ENCODE assay signal across 8 mouse cellular contexts in the genomic region with DNA sequence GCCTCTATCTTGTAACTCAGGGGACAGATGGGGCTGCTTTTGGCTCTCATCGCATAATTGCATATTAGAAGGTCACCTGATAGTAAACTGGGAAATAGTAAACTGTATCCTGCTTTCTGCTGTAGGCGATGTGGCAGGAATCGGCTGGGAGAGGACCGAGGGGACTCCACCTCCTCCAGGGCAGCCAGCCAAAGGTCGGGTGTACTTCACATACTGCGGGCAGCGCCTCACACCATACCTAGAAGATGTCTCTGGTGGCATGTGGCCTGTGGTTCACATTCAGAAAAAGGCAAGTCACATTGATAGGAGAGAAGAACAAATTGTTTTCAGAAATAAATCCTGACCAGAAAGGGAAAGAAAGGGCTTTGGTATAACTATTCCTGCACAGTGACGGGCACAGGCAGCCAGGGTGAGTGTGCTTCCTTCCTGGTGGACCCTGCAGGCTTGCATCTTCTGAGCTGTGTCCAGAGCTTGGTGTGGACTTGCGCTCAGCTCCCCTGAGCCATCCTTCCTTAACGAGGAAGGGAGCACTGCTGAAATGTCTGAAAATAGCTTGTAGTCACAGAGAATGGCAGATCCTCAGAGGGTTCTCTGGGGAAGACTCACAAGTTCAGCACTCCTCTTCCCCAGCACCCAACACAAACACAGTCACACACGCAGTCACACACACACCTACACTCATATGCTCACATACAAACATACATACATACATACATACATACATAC. TPM values are rescaled to one million over a fixed set of nuclear protein-coding genes. Genes with fewer than 3 reads are reported as not detected.
DNase-seq lines count a peak whose midpoint lies in the region; ATAC-seq and TF ChIP-seq lines count a peak whose summit lies in the region.
"Had no signal": no experiment of that assay in that cellular context is flagged by ENCODE, and none has a peak within 500 bp of the region (broad histone marks: within the 10 kb centered on the region; RNA-seq: fewer than 3 reads in every experiment).

No protein-coding gene starts in this region.

- H3K4me3 ChIP-seq in ES-Bruce4 (ENCODE audit: low read depth, low read length) = peak overlapping the region; percentile 62
- peak overlapping the region; percentile 64 for H3K4me3 ChIP-seq in bone marrow macrophage, adult 2 months (ENCODE audit: insufficient read depth, low read length)
- H3K4me3 ChIP-seq in limb, embryonic 10.5 days = peak overlapping the region; percentile 35
- peak overlapping the region; percentile 15; the same call in 1 of the 2 replicates for H3K4me3 ChIP-seq in midbrain, embryonic 12.5 days
- H3K4me3 ChIP-seq: erythroblast, embryonic 14.5 days had no signal

- WGBS in limb, embryonic 10.5 days = 86% methylated on average over 11 of the region's 11 CpGs
- WGBS in midbrain, embryonic 12.5 days = 86% methylated on average over 11 of the region's 11 CpGs

- intact Hi-C loops in heart, postnatal 36 days (cut with DNase I) = no loop called here

- H3K27ac ChIP-seq in ES-Bruce4 (ENCODE audit: insufficient read depth, low read length) = peak overlapping the region; percentile 21; the same call in 1 of the 2 replicates
- H3K27ac ChIP-seq in bone marrow macrophage, adult 2 months (ENCODE audit: insufficient read depth, low read depth, low read length) = peak overlapping the region; percentile 72
- peak overlapping the region; percentile 75 for H3K27ac ChIP-seq in limb, embryonic 10.5 days
- no peak overlapping the region for H3K27ac ChIP-seq in midbrain, embryonic 12.5 days (replicated peaks)

- H3K9ac ChIP-seq in ES-Bruce4 (ENCODE audit: low read depth, poor library complexity, severe bottlenecking) = peak overlapping the region; percentile 59
- no peak overlapping the region for H3K9ac ChIP-seq in midbrain, embryonic 12.5 days (replicated peaks)

- H3K4me1 ChIP-seq in ES-Bruce4 (ENCODE audit: control insufficient read depth, insufficient read depth, low read length) = no peaks in the 10 kb centered on the region
- peaks cover 15% of the 10 kb centered on the region for H3K4me1 ChIP-seq in bone marrow macrophage, adult 2 months (ENCODE audit: control insufficient read depth, insufficient read depth, low read length)
- H3K4me1 ChIP-seq in limb, embryonic 10.5 days = no peaks in the 10 kb centered on the region
- no peaks in the 10 kb centered on the region for H3K4me1 ChIP-seq in midbrain, embryonic 12.5 days

- no peak for TF ChIP-seq POLR2A in ES-Bruce4 (IDR thresholded peaks at IDR 0.05; ENCODE audit: insufficient read depth, low read length)
- TF ChIP-seq POLR2A in bone marrow macrophage, adult 2 months (IDR thresholded peaks at IDR 0.05; ENCODE audit: borderline replicate concordance, low read depth, low read length) = no peak

- no peaks in the 10 kb centered on the region for H3K36me3 ChIP-seq in ES-Bruce4 (ENCODE audit: control insufficient read depth, insufficient read depth, low read length, poor library complexity, severe bottlenecking)
- peaks cover 89% of the 10 kb centered on the region for H3K36me3 ChIP-seq in limb, embryonic 10.5 days
- peaks cover 84% of the 10 kb centered on the region for H3K36me3 ChIP-seq in midbrain, embryonic 12.5 days

- H3K9me3 ChIP-seq in ES-Bruce4 (replicated peaks; ENCODE audit: control insufficient read depth, insufficient read depth, low read length, poor library complexity, severe bottlenecking) = no peaks in the 10 kb centered on the region
- no peaks in the 10 kb centered on the region for H3K9me3 ChIP-seq in limb, embryonic 10.5 days (replicated peaks)
- no peaks in the 10 kb centered on the region for H3K9me3 ChIP-seq in midbrain, embryonic 12.5 days

- H3K4me2 ChIP-seq in midbrain, embryonic 12.5 days (replicated peaks) = peak overlapping the region; percentile 22

- peak; percentile 19 to 30 for DNase-seq in heart, postnatal 36 days
- no peak for DNase-seq in limb, embryonic 10.5 days (ENCODE audit: low spot score)
- DNase-seq in MN1 (ENCODE audit: low spot score) = no peak
- no peak for DNase-seq in layer of hippocampus, adult 18-20 months (ENCODE audit: low spot score in 2 of 2)

- H3K27me3 ChIP-seq in ES-Bruce4 (ENCODE audit: control insufficient read depth, insufficient read depth, low read length, poor library complexity, severe bottlenecking) = no peaks in the 10 kb centered on the region
- no peaks in the 10 kb centered on the region for H3K27me3 ChIP-seq in limb, embryonic 10.5 days (ENCODE audit: low read depth, poor library complexity, severe bottlenecking)
- no peaks in the 10 kb centered on the region for H3K27me3 ChIP-seq in midbrain, embryonic 12.5 days

- TF ChIP-seq CTCF in ES-Bruce4 (IDR thresholded peaks at IDR 0.05; ENCODE audit: low read depth, low read length) = no peak
- TF ChIP-seq CTCF in bone marrow macrophage, adult 2 months (IDR thresholded peaks at IDR 0.05; ENCODE audit: low read depth, low read length) = no peak

- no peak for TF ChIP-seq EP300 in ES-Bruce4 (IDR thresholded peaks at IDR 0.05; ENCODE audit: insufficient read depth, low read depth, low read length)

- ATAC-seq in midbrain, embryonic 12.5 days (ENCODE audit: low FRiP score, low read depth) = no peak

RNA-seq across cellular contexts. Expression of gene Trafd1, which starts 55.9 kb away (rescaled TPM):
- 23.1 and 25.9 TPM in 2 replicates for polyA plus RNA-seq in ES-Bruce4 (2011; ENCODE audit: insufficient read depth, insufficient read length, low read depth, missing spikeins)
- polyA plus RNA-seq in bone marrow macrophage, adult 2 months (2012; ENCODE audit: insufficient read depth, insufficient read length, missing spikeins) = 233 and 235 TPM in 2 replicates
- 10 to 100 TPM; 60.7 to 65.0 TPM for total RNA-seq in heart, postnatal 36 days (2021)
- polyA plus RNA-seq in limb, embryonic 10.5 days (2016; fragmentation: Nextera tagmentation; extraction: Ambion mirVana) = 50.4 and 67.7 TPM in 2 replicates
- 124 TPM in 2 replicates for polyA plus RNA-seq in midbrain, embryonic 12.5 days (2016; fragmentation: Nextera tagmentation; extraction: Ambion mirVana)
- 10 to 100 TPM; 73.2 to 74.7 TPM for total RNA-seq in layer of hippocampus, adult 18-20 months (2021)

Comparison
In these comparisons a context has a peak if more than half of its experiments do, and no peak if none do; other contexts are left out.
1. DNase-seq: peak in heart, postnatal 36 days (2 of 2); none in limb, embryonic 10.5 days (single experiment), MN1 (single experiment) and layer of hippocampus, adult 18-20 months (0 of 2).
2. Peak in every context shown above with its lines, with median percentiles within 50 percentile points of each other: H3K4me3 ChIP-seq.